Mouse (Mus musculus) adrenal gland, postnatal 10 days (tissue): Measurements from ENCODE around the gene Pex3. TPM values are rescaled to one million over a fixed set of nuclear protein-coding genes. Genes with fewer than 3 reads are reported as not detected.

Experiments used
- DNase-seq: peaks from one replicate; pipeline ENCODE4 v3.0.0; 2021; ENCODE audit warnings: mixed read lengths
- long read RNA-seq, 2 experiments: library from polyadenylated mRNA; stranded (forward); transcript quantifications; one replicate each; pipeline ENCODE4 v2.0.0; 2021
- total RNA-seq, 2 experiments: library from RNA; stranded (reverse); gene quantifications; 2 replicates each; pipeline ENCODE4 v1.2.3; 2021

Gene Pex3
- 10 to 100 TPM; 51.6 to 54.6 TPM for total RNA-seq
- long read RNA-seq, experiment 1, transcript Pex3-202 (12 exons, 1,961 nt): minor isoform, 8 of 84 reads
- long read RNA-seq, experiment 1, transcript Pex3-201 (12 exons, 2,129 nt): major isoform, 62 of 84 reads
- long read RNA-seq, experiment 1, partial matches to known transcripts: 12 of 84 reads
- long read RNA-seq, experiment 1, other reads (novel, unspliced or antisense): 2 of 84 reads
- long read RNA-seq, experiment 2, transcript Pex3-201 (12 exons, 2,129 nt): major isoform, 46 of 53 reads
- long read RNA-seq, experiment 2, partial matches to known transcripts: 3 of 53 reads
- long read RNA-seq, experiment 2, other reads (novel, unspliced or antisense): 2 of 53 reads

- peak; percentile 95 for DNase-seq
Observed at GRCm38 (mm10) chr10:13552646-13553497, at the start of gene Pex3, which contains the start of gene Adat2. Gene Pex3 (minus strand): TSS chr10:13553142. Gene Adat2 (plus strand): TSS chr10:13552894.

GRCm38 (mm10) chr10:13600926-13601325, 48.0 kb upstream of the Pex3 start:
- DNase-seq: no peak

- DNase-seq: no peak
Observed at GRCm38 (mm10) chr10:13597491-13597890, 44.5 kb upstream of the Pex3 start.

- DNase-seq: peak; percentile 19
Observed at GRCm38 (mm10) chr10:13596866-13597265, 43.9 kb upstream of the Pex3 start.

GRCm38 (mm10) chr10:13596073-13596472, 43.1 kb upstream of the Pex3 start:
- DNase-seq: no peak

GRCm38 (mm10) chr10:13593529-13593928, 40.6 kb upstream of the Pex3 start:
- no peak for DNase-seq

GRCm38 (mm10) chr10:13592196-13592595, 39.3 kb upstream of the Pex3 start:
- no peak for DNase-seq

- DNase-seq: no peak
Observed at GRCm38 (mm10) chr10:13587914-13588313, 35.0 kb upstream of the Pex3 start.

- DNase-seq: no peak
Observed at GRCm38 (mm10) chr10:13577123-13577522, 24.2 kb upstream of the Pex3 start.

- no peak for DNase-seq
Observed at GRCm38 (mm10) chr10:13572410-13572809, 19.5 kb upstream of the Pex3 start.

- peak; percentile 13 for DNase-seq
Observed at GRCm38 (mm10) chr10:13572003-13572402, 19.1 kb upstream of the Pex3 start.

GRCm38 (mm10) chr10:13570697-13571538, 18.0 kb upstream of the Pex3 start:
- no peak for DNase-seq

GRCm38 (mm10) chr10:13569818-13570217, 16.9 kb upstream of the Pex3 start:
- DNase-seq: no peak

- no peak for DNase-seq
Observed at GRCm38 (mm10) chr10:13566393-13566792, 13.5 kb upstream of the Pex3 start.

- no peak for DNase-seq
Observed at GRCm38 (mm10) chr10:13565080-13565448, 12.1 kb upstream of the Pex3 start.

GRCm38 (mm10) chr10:13564364-13565079, 11.6 kb upstream of the Pex3 start:
- DNase-seq: peak; percentile 82

GRCm38 (mm10) chr10:13560014-13560674, 7.2 kb upstream of the Pex3 start:
- no peak for DNase-seq

GRCm38 (mm10) chr10:13554316-13554715, 1.4 kb upstream of the Pex3 start:
- no peak for DNase-seq

- DNase-seq: no peak
Observed at GRCm38 (mm10) chr10:13553498-13553985, 600 bp upstream of the Pex3 start.

- no peak for DNase-seq
Observed at GRCm38 (mm10) chr10:13541721-13542120, 11.2 kb downstream of the Pex3 start.

GRCm38 (mm10) chr10:13539769-13540333, 13.1 kb downstream of the Pex3 start:
- no peak for DNase-seq
